Mouse (Mus musculus): ENCODE measurements around the gene Unc45b.
A peak's percentile ranks its signal among the peaks of the same experiment; 100 is the strongest.

The Unc45b gene

GRCm38 (mm10) chr11:82950736-82951481 lies 40.6 kb downstream of the Unc45b start, which contains the start of gene Slfn5:
Slfn5 (plus strand) TSS chr11:82951349.
- DNase-seq = peak; percentile 99

- peak; percentile 99 for DNase-seq
These were observed 41.7 kb downstream of the Unc45b start for GRCm38 (mm10) chr11:82951865-82952611.

DNA sequence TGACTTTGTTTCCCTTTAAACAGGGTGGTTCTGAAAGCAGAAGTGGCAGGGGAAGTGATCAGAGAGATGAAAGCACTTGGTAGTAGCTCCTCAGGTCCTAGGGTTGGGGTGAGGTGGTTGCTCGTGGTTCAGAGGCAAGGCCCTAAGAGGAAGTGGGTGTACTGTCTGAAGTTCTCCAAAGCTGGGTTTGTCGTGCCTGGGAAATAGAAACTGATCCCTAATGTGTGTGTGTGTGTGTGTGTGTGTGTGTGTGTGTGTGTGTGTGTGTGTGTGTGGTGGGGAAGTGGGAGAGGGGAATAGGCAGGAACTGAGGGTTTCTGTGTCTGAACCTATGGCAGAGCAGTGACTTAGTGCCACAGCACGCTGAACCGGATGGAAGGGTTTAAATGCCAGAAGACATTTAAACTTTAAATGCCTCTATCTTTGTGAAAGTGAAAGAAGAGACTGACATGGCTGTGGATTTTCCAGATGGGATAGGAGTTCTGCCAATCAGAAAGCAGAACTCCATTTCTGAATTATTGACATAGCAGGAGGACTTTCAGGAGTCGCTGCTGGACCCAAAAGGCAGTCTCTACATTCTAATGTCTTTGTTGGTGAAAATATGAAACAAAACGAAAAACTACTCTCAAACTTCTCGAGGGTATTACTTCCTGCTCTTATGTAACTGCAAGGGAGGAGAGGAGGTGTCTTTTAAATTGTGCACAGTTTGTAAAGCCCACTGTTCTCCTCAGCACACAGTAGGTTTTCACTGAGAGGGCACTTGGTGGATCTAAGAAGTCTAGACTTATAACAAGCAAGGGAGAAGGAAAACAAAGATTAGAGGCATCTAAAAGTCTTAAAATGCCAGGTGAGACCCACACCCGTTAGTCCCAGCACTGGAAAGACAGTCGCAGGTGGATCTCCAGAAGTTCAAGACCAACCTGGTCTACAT lies 42.5 kb downstream of the Unc45b start:
- peak; percentile 96 for DNase-seq

GRCm38 (mm10) chr11:82954631-82955030 lies 44.3 kb downstream of the Unc45b start:
- DNase-seq = no peak

DNA sequence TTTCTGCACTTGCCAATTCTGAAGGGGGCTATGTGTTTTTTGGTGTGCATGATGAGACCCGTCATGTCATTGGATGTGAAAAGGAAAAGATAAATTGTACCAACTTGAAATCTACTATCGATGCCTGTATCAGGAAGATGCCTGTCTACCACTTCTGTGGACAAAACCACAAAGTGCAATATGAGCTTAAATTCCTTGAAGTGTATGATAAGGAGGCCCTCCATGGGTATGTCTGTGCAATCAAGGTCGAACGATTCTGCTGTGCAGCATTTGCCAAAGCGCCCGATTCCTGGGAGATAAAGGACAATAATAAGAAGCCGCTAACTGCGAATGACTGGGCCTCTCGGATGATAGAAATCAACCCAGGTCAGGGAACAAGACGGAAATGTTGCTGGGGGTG lies 46.6 kb downstream of the Unc45b start:
- no peak for DNase-seq

DNA sequence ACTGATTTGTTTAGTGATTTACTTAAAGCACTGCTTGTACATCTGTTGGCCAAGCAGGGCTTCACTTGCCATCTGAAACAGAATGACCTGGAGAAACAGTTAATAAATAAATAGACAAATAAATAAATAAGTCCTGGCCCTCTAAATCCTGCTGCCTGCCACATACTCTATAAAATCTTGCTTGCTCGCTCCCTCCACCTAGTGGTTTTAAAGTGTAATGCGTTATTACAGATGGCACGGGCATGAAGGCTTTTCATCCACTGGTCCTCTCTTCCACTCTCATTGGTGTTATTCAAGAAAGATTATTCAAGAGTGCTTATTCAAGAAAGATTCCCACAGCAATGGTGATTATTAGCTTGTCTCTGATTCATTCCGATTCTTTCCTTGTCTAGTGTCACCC lies 49.3 kb downstream of the Unc45b start:
- peak; percentile 93 for DNase-seq

- no peak for DNase-seq
These were observed 51.4 kb downstream of the Unc45b start for GRCm38 (mm10) chr11:82961743-82962142.

DNA sequence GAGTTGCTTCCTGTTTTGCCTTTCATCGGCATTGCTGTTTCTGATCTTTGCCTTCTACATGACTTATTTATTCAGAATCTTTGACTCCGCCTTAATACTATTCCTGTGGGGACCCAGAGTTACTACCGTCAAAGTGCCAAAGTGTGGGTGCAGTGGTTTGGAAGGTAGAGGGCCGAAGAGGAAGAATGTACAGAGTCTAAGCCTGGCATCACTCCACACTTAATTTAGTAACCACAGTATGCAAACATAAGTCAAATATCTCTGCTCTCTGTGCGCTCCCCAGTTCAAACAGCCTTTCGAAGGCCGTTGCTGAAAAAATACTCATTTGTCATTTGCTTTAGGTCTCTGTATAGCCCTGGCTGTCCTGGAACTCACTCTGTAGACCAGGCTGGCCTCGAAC lies 51.9 kb downstream of the Unc45b start:
- DNase-seq = no peak

DNA sequence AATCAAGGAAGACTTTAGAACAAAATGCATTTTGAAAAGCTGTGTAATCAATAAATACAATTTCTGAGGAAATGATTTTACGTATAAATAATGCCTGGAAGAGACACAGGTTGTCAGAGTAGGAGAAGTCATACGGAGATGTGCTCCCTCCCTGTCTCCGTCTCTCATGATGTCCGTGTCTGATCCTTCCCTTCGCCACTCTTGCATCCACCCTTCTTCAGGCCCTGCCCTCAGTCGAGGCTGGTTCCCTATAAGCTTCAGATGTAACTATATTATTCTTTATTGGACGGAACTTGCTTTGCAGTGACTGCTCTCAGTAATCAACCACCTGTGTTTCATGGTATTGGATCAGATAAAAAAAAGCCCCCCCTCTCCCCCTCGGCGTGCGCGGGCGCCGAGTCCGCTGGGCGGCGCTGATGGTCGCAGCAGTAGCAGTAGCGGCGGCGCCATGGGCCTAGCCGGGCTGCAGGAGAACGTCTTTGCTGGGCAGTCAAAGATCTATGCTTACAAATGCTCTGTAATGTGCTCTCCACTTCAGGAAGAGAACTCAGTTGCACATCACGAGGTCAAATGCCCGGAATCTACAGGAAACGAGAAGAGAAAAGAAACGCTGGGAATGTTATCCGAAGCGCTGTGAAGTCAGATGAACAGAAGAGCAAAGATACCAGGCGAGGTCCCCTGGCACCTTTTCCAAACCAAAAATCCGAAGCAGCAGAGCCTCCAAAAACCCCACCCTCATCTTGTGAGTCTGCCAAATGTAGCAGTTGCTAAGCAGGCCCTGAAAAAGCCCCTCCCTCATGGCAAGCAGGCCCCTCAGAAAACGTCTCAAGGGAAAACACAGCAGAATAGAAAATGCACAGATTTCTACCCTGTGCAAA lies 60.6 kb downstream of the Unc45b start:
- peak; percentile 92 for DNase-seq

GRCm38 (mm10) chr11:82971590-82971974 lies 61.2 kb downstream of the Unc45b start:
- no peak for DNase-seq

GRCm38 (mm10) chr11:82973916-82974315 lies 63.6 kb downstream of the Unc45b start:
- DNase-seq = peak; percentile 97

- DNase-seq = peak; percentile 90
These were observed 72.1 kb downstream of the Unc45b start for GRCm38 (mm10) chr11:82982409-82982808.

- peak; percentile 77 for DNase-seq
These were observed 72.8 kb downstream of the Unc45b start for GRCm38 (mm10) chr11:82983193-82983592.

- DNase-seq = no peak
These were observed 77.3 kb downstream of the Unc45b start for GRCm38 (mm10) chr11:82987621-82988020.

GRCm38 (mm10) chr11:82989357-82989756 lies 79.0 kb downstream of the Unc45b start:
- peak; percentile 89 for DNase-seq

GRCm38 (mm10) chr11:82990612-82991385 lies 80.4 kb downstream of the Unc45b start:
- peak; percentile 94 for DNase-seq

GRCm38 (mm10) chr11:82991469-82992166 lies 81.3 kb downstream of the Unc45b start, which contains the start of gene Slfn9:
Slfn9 (minus strand) TSS chr11:82991830.
- DNase-seq = peak; percentile 97

All from heart, adult 11 months (tissue).